Mouse (Mus musculus): ENCODE data around the gene C1qa. TPM values are rescaled to one million over a fixed set of nuclear protein-coding genes. Genes with fewer than 3 reads are reported as not detected.

C1qa gene
- polyA plus RNA-seq, 1 experiment from 2014 or later = 39.4 TPM

- DNase-seq (ENCODE audit: low spot score) (no peak), ATAC-seq (no peak)
- H3K9ac ChIP-seq (replicated peaks; ENCODE audit: low read depth) = no peak overlapping the region
- no peaks in the 10 kb centered on the region for H3K27me3 ChIP-seq (replicated peaks; ENCODE audit: insufficient read depth, low read length)
- 83% methylated on average over 14 of the region's 14 CpGs for whole genome bisulfite sequencing
- no peaks in the 10 kb centered on the region for H3K36me3 ChIP-seq (ENCODE audit: insufficient read depth, low read length)
- H3K4me3 ChIP-seq (ENCODE audit: low read depth, low read length) = no peak overlapping the region
- TF ChIP-seq EP300 (IDR thresholded peaks at IDR 0.05) (no peak), CTCF (IDR thresholded peaks at IDR 0.05) (no peak)
- H3K4me1 ChIP-seq (ENCODE audit: insufficient read depth, low read depth, low read length) = no peaks in the 10 kb centered on the region
- H3K4me2 ChIP-seq (replicated peaks; ENCODE audit: low read depth, low read length) = no peak overlapping the region
- H3K9me3 ChIP-seq (ENCODE audit: low read length) = no peaks in the 10 kb centered on the region
- no peak overlapping the region for H3K27ac ChIP-seq (ENCODE audit: low read length)
These were observed 23.6 kb downstream of the C1qa start for GRCm38 (mm10) chr4:136875012-136875411.

- no peaks in the 10 kb centered on the region for H3K27me3 ChIP-seq (replicated peaks; ENCODE audit: insufficient read depth, low read length)
- no peak overlapping the region for H3K9ac ChIP-seq (replicated peaks; ENCODE audit: low read depth)
- TF ChIP-seq CTCF (IDR thresholded peaks at IDR 0.05) (no peak), EP300 (IDR thresholded peaks at IDR 0.05) (no peak)
- WGBS = 62% methylated on average over 6 of the region's 6 CpGs
- no peak overlapping the region for H3K4me2 ChIP-seq (replicated peaks; ENCODE audit: low read depth, low read length)
- ATAC-seq (no peak), DNase-seq (ENCODE audit: low spot score) (no peak)
- no peak overlapping the region for H3K27ac ChIP-seq (ENCODE audit: low read length)
- H3K9me3 ChIP-seq (ENCODE audit: low read length) = no peaks in the 10 kb centered on the region
- no peaks in the 10 kb centered on the region for H3K36me3 ChIP-seq (ENCODE audit: insufficient read depth, low read length)
- H3K4me1 ChIP-seq (ENCODE audit: insufficient read depth, low read depth, low read length) = no peaks in the 10 kb centered on the region
- H3K4me3 ChIP-seq (ENCODE audit: low read depth, low read length) = no peak overlapping the region
These were observed 30.2 kb downstream of the C1qa start for GRCm38 (mm10) chr4:136868371-136868770.

- Histone ChIP-seq H3K27ac (ENCODE audit: low read length) (no peak overlapping the region), H3K9ac (replicated peaks; ENCODE audit: low read depth) (no peak overlapping the region), H3K4me1 (ENCODE audit: insufficient read depth, low read depth, low read length) (no peaks in the 10 kb centered on the region), H3K9me3 (ENCODE audit: low read length) (no peaks in the 10 kb centered on the region), H3K36me3 (ENCODE audit: insufficient read depth, low read length) (no peaks in the 10 kb centered on the region), H3K4me3 (ENCODE audit: low read depth, low read length) (no peak overlapping the region), H3K27me3 (replicated peaks; ENCODE audit: insufficient read depth, low read length) (no peaks in the 10 kb centered on the region), H3K4me2 (replicated peaks; ENCODE audit: low read depth, low read length) (no peak overlapping the region)
- WGBS = 16% methylated on average over 12 of the region's 12 CpGs
- ATAC-seq (no peak), DNase-seq (ENCODE audit: low spot score) (no peak)
- TF ChIP-seq EP300 (IDR thresholded peaks at IDR 0.05) (no peak), CTCF (IDR thresholded peaks at IDR 0.05) (no peak)
These were observed 30.8 kb downstream of the C1qa start for GRCm38 (mm10) chr4:136867690-136868345.

- no peak for TF ChIP-seq EP300 (IDR thresholded peaks at IDR 0.05)
- TF ChIP-seq CTCF (IDR thresholded peaks at IDR 0.05) = no peak
- Histone ChIP-seq H3K4me2 (replicated peaks; ENCODE audit: low read depth, low read length) (no peak overlapping the region), H3K27me3 (replicated peaks; ENCODE audit: insufficient read depth, low read length) (no peaks in the 10 kb centered on the region), H3K9ac (replicated peaks; ENCODE audit: low read depth) (no peak overlapping the region), H3K9me3 (ENCODE audit: low read length) (no peaks in the 10 kb centered on the region), H3K27ac (ENCODE audit: low read length) (no peak overlapping the region), H3K4me1 (ENCODE audit: insufficient read depth, low read depth, low read length) (no peaks in the 10 kb centered on the region), H3K4me3 (ENCODE audit: low read depth, low read length) (no peak overlapping the region), H3K36me3 (ENCODE audit: insufficient read depth, low read length) (no peaks in the 10 kb centered on the region)
- no peak for ATAC-seq
- 66% methylated on average over 5 of the region's 5 CpGs for WGBS
- no peak for DNase-seq (ENCODE audit: low spot score)
These were observed 33.1 kb downstream of the C1qa start for GRCm38 (mm10) chr4:136865531-136865930.

- no peak overlapping the region for H3K4me3 ChIP-seq (ENCODE audit: low read depth, low read length)
- ATAC-seq = no peak
- no peak for TF ChIP-seq EP300 (IDR thresholded peaks at IDR 0.05)
- TF ChIP-seq CTCF (IDR thresholded peaks at IDR 0.05) = no peak
- no peak for DNase-seq (ENCODE audit: low spot score)
- H3K9ac ChIP-seq (replicated peaks; ENCODE audit: low read depth) = no peak overlapping the region
- no peaks in the 10 kb centered on the region for H3K27me3 ChIP-seq (replicated peaks; ENCODE audit: insufficient read depth, low read length)
- no peak overlapping the region for H3K27ac ChIP-seq (ENCODE audit: low read length)
- H3K4me1 ChIP-seq (ENCODE audit: insufficient read depth, low read depth, low read length) = no peaks in the 10 kb centered on the region
- WGBS = 14% methylated on average over 15 of the region's 15 CpGs
- H3K4me2 ChIP-seq (replicated peaks; ENCODE audit: low read depth, low read length) = no peak overlapping the region
- no peaks in the 10 kb centered on the region for H3K9me3 ChIP-seq (ENCODE audit: low read length)
- no peaks in the 10 kb centered on the region for H3K36me3 ChIP-seq (ENCODE audit: insufficient read depth, low read length)
These were observed 33.7 kb downstream of the C1qa start for GRCm38 (mm10) chr4:136864751-136865470.

- H3K4me2 ChIP-seq (replicated peaks; ENCODE audit: low read depth, low read length) = no peak overlapping the region
- ATAC-seq (no peak), DNase-seq (ENCODE audit: low spot score) (no peak)
- no peaks in the 10 kb centered on the region for H3K36me3 ChIP-seq (ENCODE audit: insufficient read depth, low read length)
- WGBS = 49% methylated on average over 9 of the region's 9 CpGs
- no peaks in the 10 kb centered on the region for H3K4me1 ChIP-seq (ENCODE audit: insufficient read depth, low read depth, low read length)
- H3K9ac ChIP-seq (replicated peaks; ENCODE audit: low read depth) = no peak overlapping the region
- H3K4me3 ChIP-seq (ENCODE audit: low read depth, low read length) = no peak overlapping the region
- no peak overlapping the region for H3K27ac ChIP-seq (ENCODE audit: low read length)
- H3K9me3 ChIP-seq (ENCODE audit: low read length) = no peaks in the 10 kb centered on the region
- TF ChIP-seq CTCF (IDR thresholded peaks at IDR 0.05) (no peak), EP300 (IDR thresholded peaks at IDR 0.05) (no peak)
- H3K27me3 ChIP-seq (replicated peaks; ENCODE audit: insufficient read depth, low read length) = no peaks in the 10 kb centered on the region
These were observed 35.1 kb downstream of the C1qa start for GRCm38 (mm10) chr4:136863517-136863916.
